Mouse (Mus musculus) yolk sac, embryonic 10.5 days (tissue): Measurements from ENCODE around the gene Cpb1.

Experiments used
- DNase-seq: peaks from one replicate; pipeline ENCODE4 v3.0.0-alpha.2; 2017; ENCODE audit warnings: low spot score

Cpb1 gene

GRCm38 (mm10) chr3:20275633-20276032, at the start of gene Cpb1:
Gene Cpb1 (minus strand): TSS chr3:20275733.
- no peak for DNase-seq

- DNase-seq, result no peak
These were observed 41.7 kb upstream of the Cpb1 start for GRCm38 (mm10) chr3:20317233-20317632.

- DNase-seq, result no peak
These were observed 33.6 kb upstream of the Cpb1 start for GRCm38 (mm10) chr3:20309142-20309541.

- no peak for DNase-seq
These were observed 31.7 kb upstream of the Cpb1 start for GRCm38 (mm10) chr3:20307256-20307655.

GRCm38 (mm10) chr3:20304758-20305352, 29.3 kb upstream of the Cpb1 start:
- DNase-seq, result no peak

- no peak for DNase-seq
These were observed 20.0 kb upstream of the Cpb1 start for GRCm38 (mm10) chr3:20295546-20295945.

GRCm38 (mm10) chr3:20294542-20295348, 19.2 kb upstream of the Cpb1 start:
- no peak for DNase-seq

GRCm38 (mm10) chr3:20291370-20291769, 15.8 kb upstream of the Cpb1 start:
- no peak for DNase-seq

- DNase-seq, result no peak
These were observed 13.2 kb upstream of the Cpb1 start for GRCm38 (mm10) chr3:20288761-20289160.

GRCm38 (mm10) chr3:20281796-20282195, 6.3 kb upstream of the Cpb1 start:
- DNase-seq, result no peak

GRCm38 (mm10) chr3:20254566-20255479, 20.7 kb downstream of the Cpb1 start:
- DNase-seq, result peak; percentile 29

- no peak for DNase-seq
These were observed 31.6 kb downstream of the Cpb1 start for GRCm38 (mm10) chr3:20243913-20244312.

- no peak for DNase-seq
These were observed 33.5 kb downstream of the Cpb1 start, which contains the start of gene Cpa3 for GRCm38 (mm10) chr3:20242050-20242449. Gene Cpa3 (minus strand): TSS chr3:20242181.

GRCm38 (mm10) chr3:20239741-20240140, 35.8 kb downstream of the Cpb1 start:
- DNase-seq, result no peak

- no peak for DNase-seq
These were observed 38.6 kb downstream of the Cpb1 start for GRCm38 (mm10) chr3:20236965-20237364.

- DNase-seq, result no peak
These were observed 46.5 kb downstream of the Cpb1 start for GRCm38 (mm10) chr3:20229027-20229426.

- DNase-seq, result no peak
These were observed 50.1 kb downstream of the Cpb1 start for GRCm38 (mm10) chr3:20225429-20225828.

GRCm38 (mm10) chr3:20222926-20223698, 52.4 kb downstream of the Cpb1 start:
- DNase-seq, result no peak

GRCm38 (mm10) chr3:20222136-20222535, 53.4 kb downstream of the Cpb1 start:
- no peak for DNase-seq

- peak; percentile 18 for DNase-seq
These were observed 76.7 kb downstream of the Cpb1 start for GRCm38 (mm10) chr3:20198869-20199268.
